Comparison of ENCODE assay signal across 20 mouse cellular contexts in the genomic region with DNA sequence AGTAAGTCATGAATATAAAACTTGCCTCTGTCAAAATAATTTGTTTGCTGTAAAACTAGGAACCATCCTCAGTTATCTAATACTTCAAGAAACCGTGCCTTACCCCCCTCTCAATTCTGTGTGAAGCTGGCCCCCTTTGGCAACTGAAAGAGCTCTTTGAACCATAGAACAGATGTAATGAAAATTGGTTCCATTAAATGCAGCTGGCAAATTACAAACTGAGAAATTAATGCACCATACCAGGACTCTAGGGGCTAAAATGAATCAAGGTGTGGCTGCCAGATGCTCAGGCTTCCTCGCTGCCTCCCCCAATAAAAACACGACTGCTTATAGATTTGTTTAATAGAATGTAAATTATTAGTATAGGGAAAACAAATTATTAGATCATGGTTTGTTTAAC.
"Had no signal": no experiment of that assay in that cellular context is flagged by ENCODE, and none has a peak within 500 bp of the region (broad histone marks: within the 10 kb centered on the region; RNA-seq: fewer than 3 reads in every experiment).

No protein-coding gene starts in this region.

- ATAC-seq: liver, postnatal 0 days; lung, postnatal 0 days; midbrain, embryonic 15.5 days had no signal

- H3K4me2 ChIP-seq: kidney, embryonic 15.5 days; limb, embryonic 12.5 days; limb, embryonic 15.5 days; liver, embryonic 11.5 days; lung, embryonic 14.5 days; midbrain, embryonic 12.5 days; midbrain, embryonic 15.5 days had no signal

- H3K36me3 ChIP-seq: kidney, embryonic 15.5 days; limb, embryonic 12.5 days; limb, embryonic 15.5 days; midbrain, embryonic 12.5 days; midbrain, embryonic 15.5 days had no signal

- H3K9ac ChIP-seq: kidney, embryonic 15.5 days; limb, embryonic 12.5 days; limb, embryonic 15.5 days; liver, embryonic 14.5 days; liver, postnatal 0 days; lung, embryonic 14.5 days; midbrain, embryonic 12.5 days; midbrain, embryonic 15.5 days had no signal

- H3K9me3 ChIP-seq: kidney, embryonic 15.5 days; limb, embryonic 12.5 days; limb, embryonic 15.5 days; midbrain, embryonic 12.5 days; midbrain, embryonic 15.5 days had no signal

- DNase-seq: kidney, adult 11 months; kidney, adult 8-10 months; kidney, postnatal 10 days; kidney, postnatal 36 days; layer of hippocampus, postnatal 36 days; left cerebral cortex, postnatal 4 days; liver, postnatal 0 days; lung, embryonic 14.5 days; right cerebral cortex, postnatal 25 days; thymus, adult 18-20 months; thymus, postnatal 36 days had no signal

- H3K4me3 ChIP-seq: kidney, embryonic 15.5 days; limb, embryonic 12.5 days; limb, embryonic 15.5 days; midbrain, embryonic 12.5 days; midbrain, embryonic 15.5 days had no signal

- H3K4me1 ChIP-seq: kidney, embryonic 15.5 days; limb, embryonic 12.5 days; limb, embryonic 15.5 days; midbrain, embryonic 12.5 days; midbrain, embryonic 15.5 days had no signal

- H3K27ac ChIP-seq: kidney, embryonic 15.5 days; limb, embryonic 12.5 days; limb, embryonic 15.5 days; liver, embryonic 14.5 days; macrophage; midbrain, embryonic 12.5 days; midbrain, embryonic 15.5 days had no signal

- H3K27me3 ChIP-seq: kidney, embryonic 15.5 days; limb, embryonic 12.5 days; limb, embryonic 15.5 days; midbrain, embryonic 12.5 days; midbrain, embryonic 15.5 days had no signal
